Mouse (Mus musculus) B cell, adult 2 months (primary cell): Measurements from ENCODE around the gene Pidd1.

ENCODE experiments used
- DNase-seq, 2 experiments: peaks; one replicate each; pipeline ENCODE4 v3.0.0; 2022

The Pidd1 gene

DNA sequence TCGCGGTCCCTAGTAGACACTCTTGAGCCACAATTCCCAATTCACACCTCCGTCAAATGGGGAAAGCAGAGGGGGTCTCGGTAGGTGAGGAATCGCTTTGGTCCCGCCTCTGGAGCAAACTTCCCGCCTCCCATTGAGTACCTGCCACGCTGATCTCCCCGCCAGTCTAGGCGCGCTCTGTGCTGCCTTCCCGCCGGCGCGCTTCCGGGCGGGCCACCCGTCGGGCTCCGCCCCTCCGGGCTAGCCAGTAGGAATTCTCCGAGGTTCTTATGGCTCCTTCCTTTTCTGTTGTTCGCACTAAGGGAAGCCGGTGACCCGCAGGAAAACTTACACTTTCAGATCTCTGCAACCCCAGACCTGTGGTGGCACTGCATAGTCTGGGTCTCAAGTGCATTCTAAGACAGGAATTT is at the start of gene Pidd1:
Pidd1 (minus strand) TSS at position 198 of the 410 bp plus-strand sequence.
- peak; percentile 45 to 48 for DNase-seq

DNA sequence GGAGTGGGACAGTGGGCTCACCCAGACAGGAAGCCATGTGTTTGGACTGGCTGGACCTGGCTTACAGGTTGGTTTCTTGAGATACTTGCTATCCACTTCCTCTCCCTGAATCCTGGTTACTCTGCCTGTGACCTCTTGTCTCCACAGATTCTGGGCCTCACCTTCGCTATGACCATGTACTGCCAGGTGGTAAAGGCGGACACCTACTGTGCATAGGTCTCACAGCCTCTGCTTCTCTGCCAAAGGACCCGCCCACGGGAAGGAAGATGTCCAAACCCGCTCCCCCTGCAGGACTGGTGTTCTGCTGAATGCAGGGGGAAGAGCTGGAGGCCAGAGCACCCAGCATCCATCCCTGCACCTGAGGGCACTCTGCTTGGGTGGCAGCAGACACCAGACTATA is 48.9 kb upstream of the Pidd1 start:
- DNase-seq = no peak

DNA sequence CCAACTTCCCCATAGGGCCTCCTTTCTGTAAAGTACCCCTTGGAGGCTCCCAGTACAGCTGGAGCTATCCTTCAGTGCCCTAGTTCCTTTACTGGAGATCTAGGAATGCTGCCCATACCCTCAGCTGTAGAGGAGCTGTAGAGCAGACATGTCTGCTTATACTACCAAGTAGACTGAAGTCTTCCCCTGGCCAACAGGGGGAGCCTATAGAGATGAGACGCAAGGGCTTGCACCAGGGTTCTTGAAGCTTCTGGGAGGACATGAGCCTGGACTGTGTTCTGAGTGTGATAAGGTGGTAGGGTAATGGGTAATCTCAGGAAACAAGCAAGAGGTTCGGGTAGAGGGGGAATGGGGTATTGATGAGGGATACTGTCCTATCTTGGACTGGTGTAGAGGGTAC is 47.3 kb upstream of the Pidd1 start:
- peak in 1 of 2 experiments; percentile 19 for DNase-seq

DNA sequence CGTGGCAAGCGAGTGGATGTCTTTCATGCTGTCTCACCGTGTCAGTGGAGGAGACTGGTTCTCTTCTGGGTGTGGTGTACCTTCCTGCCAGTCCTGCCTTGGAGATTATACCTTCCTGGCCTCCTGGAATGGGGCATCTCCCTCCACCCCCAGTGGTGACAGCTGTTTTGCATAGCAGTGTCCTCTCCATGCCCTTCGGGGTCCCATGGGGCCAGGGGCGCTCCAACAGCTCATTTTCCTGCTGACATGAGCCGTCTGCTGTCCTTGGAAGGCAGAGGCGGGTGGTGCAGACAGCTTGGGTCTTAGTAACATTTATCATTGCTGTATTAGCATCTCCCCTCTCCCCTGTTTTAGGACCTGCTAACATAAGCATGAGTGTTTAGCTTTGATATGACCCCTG is 43.3 kb upstream of the Pidd1 start:
- no peak for DNase-seq

DNA sequence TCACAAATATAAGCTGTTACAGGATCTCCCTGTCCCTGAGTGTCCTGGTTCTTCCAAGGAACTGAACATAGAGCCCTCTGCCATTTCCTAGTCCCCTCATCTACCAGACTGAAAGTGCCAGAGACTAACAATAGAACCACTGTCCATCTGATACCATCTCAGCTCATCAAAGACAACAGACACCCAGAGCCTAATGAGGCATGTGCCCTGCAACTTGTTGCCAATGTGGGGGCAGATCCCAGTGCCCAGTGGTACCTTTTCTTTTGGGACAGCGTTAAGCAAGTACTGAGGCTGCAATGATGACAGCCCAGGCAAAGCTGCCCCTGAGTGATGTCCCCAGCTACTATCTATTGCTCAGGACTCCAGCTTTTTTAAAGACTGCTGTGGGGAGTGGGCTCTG is 42.4 kb upstream of the Pidd1 start:
- DNase-seq = no peak

DNA sequence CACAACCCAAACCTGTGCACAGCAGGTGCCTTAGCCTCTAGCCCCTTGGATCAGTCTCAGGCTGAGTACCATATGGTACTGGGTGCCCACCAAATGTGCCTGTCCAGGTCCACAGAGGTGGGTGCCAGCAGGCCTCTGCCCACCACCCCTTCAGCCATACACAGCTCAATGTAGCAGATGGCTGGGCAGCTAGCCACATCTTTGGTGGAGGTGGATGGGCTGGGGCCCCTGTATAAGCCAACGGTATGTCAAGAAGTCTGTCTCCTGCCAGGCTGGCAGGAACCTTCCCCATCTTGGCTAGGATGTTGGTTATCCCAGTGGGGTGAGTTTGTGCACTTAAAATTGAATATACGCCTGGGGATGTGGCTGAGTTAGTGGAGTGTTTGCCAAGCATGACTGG is 41.8 kb upstream of the Pidd1 start:
- DNase-seq = no peak

DNA sequence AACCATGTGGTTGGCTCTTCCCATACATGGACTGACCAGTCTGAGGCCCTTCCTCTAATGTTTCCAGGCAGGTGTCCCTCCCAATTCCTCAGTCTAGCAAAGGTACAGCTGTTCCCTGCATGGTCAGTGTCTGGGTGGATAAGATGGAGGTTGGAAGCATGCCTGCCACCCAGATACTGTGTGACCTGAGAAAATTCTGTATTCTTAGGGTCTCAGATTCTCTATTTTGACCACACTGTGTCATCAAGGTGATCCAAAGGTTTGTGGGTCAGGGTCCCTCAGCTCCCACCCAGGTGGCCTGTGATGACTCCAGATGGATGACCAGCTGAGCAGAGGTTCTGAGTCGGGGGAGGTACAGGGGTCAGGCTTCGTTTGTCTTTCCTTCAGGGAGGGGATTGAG is 41.4 kb upstream of the Pidd1 start:
- no peak for DNase-seq

DNA sequence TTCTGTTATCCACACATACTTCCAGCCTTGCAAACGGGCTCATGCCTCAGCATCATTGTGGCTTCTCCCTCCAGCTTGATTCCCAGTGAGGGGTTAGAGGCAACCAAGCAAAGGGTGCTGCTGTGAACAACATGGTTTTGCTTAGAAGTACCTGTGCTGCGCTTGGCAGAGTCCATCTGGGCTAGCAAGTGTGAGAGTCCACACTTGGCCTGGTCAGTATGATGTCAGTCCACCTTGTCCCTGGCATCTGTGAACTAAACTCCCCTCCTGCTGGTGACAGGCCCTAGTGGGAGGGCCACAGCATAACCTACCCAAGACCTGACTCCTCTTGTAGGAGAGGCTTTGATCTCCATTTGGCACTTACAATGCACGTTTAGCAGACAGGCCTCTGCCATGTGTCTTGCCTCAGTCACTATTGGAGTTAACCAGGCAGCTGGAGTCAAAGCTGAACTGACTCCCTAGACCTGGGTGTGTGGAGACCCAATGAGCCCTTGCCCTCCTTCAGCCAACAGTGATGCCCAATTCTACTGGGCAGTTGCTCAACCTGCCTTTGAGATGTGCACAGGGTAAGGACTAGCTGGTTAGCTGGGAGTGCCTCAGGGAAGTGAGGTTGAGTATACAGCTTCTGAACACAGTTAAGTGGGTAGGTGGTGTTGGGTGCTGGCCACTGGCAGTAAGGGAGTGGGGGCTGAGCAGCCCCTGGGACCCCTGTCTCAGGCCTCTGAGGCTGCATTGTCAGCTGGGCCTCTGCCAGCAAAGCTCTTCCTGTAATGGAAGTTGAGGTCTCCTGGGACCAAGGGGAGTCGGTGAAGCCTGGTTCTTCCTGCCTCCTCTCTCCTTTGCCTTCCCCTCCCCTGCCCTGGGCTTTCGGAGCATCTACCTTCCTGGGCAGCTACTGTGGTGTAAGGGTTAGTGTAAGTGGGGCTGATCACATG is 40.6 kb upstream of the Pidd1 start:
- no peak for DNase-seq

DNA sequence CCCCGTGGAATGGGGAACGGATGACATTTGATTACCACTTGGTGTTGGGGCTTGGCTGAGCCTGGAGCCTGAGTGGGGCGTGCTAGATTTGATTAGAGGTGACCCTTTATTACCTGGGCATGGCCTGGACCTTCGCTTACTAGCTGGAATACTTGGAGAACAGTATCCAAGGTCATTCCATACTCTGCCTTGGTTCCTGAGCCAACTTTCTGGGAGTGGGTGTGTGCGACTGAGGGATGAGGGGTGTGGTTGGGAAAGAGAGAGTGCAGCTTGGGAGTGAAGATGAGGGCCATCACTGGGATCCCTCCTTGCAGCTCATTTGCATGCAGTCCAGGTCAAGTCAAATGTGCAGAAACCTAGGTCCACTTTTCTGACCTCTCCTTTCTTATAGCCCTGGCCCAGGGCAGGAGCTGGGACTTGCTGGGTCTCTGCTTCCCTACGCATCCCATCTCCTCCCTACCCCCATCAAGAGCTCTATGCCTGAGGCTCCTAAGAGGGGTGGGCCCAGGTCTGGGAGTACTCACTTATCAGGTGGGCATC is 39.4 kb upstream of the Pidd1 start:
- no peak for DNase-seq

DNA sequence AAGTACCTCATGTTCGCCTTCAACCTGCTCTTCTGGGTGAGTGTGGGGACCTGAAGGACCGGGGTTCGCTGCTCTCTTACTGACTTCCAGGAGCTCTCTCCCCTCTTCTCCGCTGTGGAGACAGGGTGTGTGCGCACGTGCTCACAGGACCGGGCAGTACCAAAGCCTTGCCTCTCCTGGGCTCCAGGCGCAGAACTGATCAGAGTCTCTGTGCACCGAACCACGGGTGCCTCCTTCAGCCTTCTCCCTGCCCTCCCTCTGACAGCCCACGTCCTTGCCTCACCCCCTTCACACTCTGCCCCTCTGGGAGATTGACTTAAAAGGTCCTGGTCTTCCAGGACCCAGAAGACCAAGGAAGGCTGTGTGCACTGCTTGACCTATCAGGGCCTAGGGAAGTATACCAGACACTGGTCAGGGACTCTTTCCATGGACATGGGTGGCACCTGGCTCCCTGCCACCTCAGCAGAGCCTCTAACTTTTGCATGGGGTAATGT is 38.8 kb upstream of the Pidd1 start:
- DNase-seq = no peak

DNA sequence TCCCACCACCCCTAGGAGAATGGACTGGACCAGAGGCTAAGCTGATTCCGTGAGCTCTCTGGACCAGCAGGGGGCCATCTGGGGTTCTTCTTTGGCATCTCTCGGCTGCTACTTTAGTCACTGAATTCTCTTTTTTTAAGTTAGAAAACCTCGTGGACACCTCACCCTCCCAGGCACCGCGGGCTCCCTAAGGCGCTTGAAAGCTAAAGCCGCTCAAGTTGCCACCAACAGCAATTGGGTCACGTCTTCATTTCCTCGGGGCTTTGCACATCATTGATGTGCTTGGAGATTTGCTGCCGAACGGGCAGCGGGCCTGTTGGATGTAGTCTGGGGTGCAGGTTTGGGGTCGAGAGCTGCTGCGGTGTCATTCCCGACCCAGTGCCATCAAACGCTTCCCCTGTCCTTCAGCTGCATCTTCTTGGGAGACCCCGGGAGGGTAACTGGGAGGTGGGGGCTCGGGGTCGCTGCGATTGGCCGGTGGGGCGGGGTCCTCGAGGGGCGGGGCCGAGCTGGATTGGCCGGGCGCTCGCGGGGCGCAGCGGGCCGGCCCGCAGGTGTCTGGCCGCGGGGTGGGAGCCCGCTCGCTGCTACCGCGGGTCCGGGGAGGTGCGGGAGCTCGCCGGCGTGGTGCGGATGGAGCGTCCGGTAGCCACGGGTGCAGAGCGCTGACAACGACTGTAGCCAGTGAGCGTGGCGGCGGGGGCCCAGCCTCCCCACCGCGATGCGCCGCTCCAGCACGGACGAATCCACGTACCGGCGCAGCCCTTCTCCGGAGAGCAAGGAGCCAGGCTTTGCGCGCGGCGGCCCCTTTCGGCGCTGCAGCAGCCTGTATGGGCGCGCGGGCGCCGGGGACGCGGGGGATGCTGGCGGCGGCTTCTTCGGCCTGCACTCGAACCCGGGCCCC is 37.9 kb upstream of the Pidd1 start:
- peak; percentile 66 to 67 for DNase-seq

DNA sequence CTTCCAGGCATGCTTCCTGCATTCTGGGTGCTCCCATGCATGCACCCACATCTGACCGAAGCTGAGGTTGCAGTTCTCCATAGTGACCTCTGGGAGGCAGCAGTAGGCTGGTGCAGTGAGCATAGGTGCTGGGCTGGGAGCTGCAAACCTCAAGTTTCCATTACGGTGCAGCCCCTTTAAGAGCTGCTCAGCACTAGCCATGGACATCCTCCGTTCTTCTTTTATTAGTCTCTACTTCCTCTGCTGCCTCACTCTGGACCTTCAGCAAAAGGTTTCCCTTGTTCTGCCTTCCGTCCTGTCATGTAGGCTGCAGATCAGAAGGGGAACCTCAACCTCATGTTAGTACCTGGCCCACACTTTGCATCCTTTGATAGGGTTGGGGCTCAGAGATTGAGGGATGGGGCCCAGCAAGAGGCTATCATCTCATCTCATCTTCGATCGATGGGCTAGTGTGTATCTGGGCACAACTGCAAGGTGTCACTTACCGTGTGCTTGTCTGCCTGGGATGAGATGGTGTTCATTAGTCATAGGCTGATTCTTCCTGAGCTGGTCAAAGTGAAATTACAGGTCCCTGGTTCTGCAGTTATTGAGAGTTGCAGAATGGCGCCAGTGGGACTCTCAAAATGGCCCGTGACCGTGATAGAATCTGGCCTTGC is 37.1 kb upstream of the Pidd1 start:
- peak; percentile 78 to 79 for DNase-seq

DNA sequence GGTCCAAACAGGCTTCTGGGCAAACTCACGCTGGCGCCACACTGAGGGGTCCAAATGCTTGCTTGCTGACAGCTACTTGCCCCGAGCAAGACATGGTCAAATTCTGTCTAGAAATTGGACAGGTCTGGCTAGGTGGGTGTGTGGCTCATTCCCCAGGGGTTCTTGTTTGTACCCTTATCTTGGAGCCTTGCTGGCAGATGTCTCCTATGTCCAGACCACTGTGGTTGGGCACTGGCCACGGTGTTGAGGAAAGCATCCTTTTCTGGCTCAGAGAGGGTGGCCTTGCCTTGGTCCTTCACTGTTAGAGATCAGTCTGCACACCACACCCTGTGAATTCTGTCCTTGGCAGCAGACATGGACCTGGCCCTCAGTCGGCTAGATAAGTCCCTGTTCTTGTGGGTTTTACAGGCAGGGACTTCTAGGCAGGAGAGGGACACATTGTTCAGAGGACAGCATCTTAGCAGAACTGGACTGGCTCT is 34.5 kb upstream of the Pidd1 start:
- DNase-seq = no peak

DNA sequence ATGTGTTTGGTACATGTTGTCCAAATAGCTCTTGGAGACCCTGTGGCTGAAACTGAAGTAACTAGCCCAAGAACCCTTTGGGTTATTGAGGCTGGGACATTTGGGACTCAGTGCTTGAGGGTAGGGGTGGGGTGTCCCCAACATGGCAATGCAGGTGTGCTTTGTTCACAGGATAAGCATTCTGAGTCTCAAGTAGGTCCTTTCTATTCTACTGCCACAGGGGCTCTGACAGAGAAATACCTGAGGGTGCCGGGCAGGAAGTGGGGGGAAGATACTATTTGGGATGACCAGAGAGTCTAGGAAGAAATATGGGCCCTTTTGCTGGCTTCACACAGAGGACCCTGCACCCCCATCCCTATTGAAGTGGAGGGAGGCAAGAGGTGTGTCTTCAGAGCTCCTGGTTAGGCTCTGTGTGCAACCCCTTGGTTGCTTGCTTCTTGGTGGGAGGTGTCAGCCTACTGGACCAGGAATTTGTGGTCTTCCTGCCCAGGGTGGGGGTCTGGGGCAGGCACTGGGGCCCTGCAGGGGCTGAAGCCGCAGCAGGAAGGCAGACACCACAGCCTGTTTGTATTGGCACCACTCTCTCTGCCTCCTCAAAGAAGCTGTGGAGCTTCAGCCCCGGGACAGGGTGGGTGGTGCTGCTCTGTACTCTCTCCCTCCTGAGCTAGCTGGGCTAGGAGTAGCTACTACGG is 33.9 kb upstream of the Pidd1 start:
- no peak for DNase-seq

DNA sequence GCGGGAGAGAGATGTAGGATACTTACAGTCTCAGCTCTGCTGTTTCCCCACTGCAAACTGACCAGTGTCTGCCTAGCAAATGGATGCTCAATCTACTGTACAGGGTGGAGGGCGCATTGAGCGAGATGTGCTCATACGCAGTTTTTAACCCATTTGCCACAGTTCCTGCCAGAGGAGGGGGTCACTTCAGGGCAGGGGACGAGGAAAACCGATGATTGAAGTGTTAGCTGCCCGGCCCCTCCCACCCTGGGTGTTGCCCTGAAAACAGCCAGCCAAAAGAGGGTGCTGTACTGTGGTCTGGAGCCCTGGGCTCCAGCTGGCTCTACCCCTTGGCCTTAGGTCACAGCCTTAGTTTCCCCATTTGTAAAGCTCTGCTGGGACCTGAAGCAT is 33.2 kb upstream of the Pidd1 start:
- DNase-seq = no peak

DNA sequence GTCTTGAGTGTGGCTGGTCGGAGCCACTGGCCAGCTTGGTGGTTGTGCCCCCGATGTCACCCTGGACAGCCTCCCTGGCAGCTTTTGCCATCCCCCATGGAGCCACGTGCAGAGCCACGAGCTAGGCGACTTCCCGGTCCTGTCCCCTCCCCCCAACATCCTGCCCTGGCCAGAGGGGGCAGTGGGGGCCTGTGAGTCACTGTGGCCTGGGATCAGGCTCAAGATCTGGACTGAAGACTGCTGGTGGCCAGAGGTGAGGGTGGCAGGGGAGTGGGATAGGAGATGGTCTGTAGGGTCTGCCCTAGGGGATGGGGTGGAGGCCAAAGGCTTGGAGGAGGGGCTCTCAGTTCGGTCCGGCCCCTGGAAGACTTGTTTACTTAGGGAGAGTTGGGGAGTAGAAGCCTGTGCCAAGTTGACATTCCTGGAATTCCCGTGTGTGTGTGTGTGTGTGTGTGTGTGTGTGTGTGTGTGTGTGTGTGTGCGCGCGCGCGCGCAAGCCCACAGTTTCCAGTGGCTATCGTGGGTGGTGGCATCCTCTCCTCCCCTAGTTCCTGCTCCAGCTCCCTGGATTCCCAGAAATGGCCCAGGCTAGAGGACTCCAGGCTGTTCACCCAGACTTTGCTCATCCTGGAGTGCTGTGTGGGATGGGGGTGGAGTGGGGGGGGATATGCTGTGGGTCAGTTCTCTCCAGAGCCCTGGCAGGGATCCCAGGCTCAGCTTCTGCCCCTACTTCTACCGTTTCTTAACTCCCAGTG is 32.6 kb upstream of the Pidd1 start:
- peak in 1 of 2 experiments; percentile 37 for DNase-seq

DNA sequence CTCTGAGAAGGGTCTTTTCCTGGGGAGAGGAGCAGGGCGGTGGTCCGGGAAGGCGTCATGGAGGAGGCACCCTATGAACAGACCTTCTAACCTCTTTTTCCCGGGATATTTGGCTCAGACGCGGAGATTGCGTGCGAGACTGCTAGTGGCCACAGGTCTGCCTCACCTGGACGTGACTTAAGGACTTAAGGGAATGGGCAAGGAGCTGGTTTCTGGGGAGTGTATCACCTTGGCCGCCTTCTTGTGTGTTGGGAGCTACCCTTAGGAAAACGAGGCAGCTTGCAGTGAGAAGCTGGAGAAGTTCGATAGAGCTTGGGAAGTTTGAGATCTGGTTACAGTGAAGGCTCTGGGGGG is 32.0 kb upstream of the Pidd1 start:
- DNase-seq = no peak

DNA sequence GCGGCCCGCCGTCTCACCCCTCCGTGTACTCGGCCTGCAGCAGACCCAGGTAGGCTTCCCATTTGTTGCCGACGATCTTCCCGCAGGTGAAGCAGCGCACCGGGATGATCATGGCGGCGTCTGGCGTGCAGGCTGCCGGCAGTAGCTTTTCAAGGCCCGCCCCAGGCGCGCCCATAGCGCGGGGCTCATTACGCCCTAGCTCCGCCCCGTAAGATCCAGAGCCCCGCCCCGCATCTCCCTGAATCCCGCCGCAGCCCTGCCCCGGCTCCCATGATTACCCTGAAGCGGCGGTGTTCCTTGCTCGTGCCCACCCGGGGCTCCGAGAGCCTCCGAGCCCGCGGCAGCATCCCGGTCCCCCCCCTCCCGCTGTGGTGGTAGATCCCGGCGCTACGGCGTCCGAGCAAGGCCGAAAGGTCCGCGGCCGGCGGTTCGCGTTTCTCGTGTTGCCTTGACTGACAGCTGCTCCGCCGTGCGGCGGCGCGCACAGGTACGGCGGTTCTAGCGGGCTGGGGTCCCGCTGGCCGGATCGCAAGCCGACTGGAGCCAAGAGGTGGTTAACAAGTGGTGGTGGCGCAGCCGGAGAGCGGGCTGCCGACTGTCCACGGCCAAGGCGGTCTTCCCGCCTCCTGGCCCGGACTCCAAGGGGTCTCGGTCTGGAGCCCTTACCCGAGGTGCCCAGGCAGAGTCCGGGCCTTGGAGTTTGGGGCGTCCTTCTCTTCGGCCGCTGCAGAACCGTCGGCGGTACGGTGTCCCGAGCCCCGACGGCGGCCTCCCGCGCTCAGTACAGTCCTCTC is 31.4 kb upstream of the Pidd1 start, which contains the start of the genes Polr2l and Tspan4:
Polr2l (minus strand) TSS at position 122 of the 794 bp plus-strand sequence.
Tspan4 (plus strand) TSS at position 230 of the 794 bp plus-strand sequence.
- peak; percentile 86 to 90 for DNase-seq

DNA sequence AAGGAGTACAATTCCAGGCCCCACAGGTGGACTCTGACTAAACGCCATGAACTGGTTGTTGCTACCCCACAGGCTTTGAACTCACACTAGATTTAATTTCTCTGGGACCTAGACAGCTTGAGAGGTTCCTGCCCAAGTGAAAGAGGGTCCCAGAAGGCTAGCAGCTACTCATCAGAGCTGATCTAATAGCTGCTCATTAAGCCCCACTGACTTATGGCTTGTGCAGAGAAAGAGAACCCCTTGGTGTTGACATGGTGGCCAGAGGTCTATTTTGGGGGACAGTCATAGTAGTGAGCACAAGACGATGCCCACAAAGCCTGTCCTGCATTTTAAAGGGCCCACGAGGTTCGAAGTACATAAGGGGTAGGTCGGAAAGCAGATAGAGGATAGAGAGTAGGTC is 30.3 kb upstream of the Pidd1 start:
- no peak for DNase-seq

DNA sequence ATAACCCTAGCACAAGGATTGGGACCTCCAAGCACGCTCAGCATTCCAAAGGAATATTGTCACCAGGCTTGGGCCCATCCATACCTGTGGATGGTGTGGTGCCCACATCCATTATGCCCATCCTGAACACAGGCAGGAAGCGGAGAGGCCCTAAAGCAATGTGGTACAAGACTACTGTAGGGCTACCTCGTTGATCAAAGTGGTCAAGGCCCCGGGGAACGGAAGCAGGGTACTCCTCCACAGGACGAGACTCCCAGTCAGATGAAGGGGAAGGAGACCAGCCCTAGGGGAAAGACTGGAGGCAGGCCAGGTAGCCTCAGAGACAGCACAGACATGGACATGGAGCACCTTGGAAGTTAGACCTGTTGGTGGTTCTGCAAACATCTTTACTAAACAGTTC is 28.9 kb upstream of the Pidd1 start:
- no peak for DNase-seq
